Mouse (Mus musculus): ENCODE measurements around the gene Sass6. TPM values are rescaled to one million over a fixed set of nuclear protein-coding genes. Genes with fewer than 3 reads are reported as not detected.
"Not testable (repeated sequence)": the region's sequence is repeated elsewhere in the genome, so short reads cannot be mapped to it uniquely, and the experiment has no call there.

Sass6 gene
- polyA plus RNA-seq, 1 experiment from 2014 or later = 13.1 TPM

DNA sequence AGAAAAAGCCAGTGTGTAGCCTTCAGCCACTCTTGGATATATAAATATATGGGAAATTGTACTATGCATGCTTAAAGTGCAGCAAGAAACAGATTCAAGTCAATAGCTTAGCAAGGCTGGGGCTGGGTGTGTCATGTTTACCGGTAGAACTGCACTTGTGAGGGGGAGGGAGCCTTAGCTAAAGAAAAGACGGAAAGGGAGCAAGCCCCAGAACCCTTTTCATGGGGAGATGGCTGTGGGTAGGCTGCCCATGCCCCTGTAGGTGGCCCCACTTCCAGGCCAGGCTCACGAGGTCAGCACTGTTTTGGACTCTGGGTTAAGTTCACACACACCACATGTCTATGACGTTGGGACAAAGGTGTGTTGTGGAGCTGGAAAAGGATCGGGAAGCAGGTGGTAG, 41.0 kb downstream of the Sass6 start:
- peaks cover 89% of the 10 kb centered on the region for H3K36me3 ChIP-seq
- H3K9me3 ChIP-seq = no peaks in the 10 kb centered on the region
- H3K4me1 ChIP-seq (replicated peaks) = no peaks in the 10 kb centered on the region
- no peaks in the 10 kb centered on the region for H3K27me3 ChIP-seq
- H3K4me2 ChIP-seq = no peak overlapping the region
- ATAC-seq (ENCODE audit: low FRiP score, low read depth) = no peak
- H3K4me3 ChIP-seq = no peak overlapping the region
- H3K9ac ChIP-seq = no peak overlapping the region
- no peak overlapping the region for H3K27ac ChIP-seq (replicated peaks)
- WGBS = 68% methylated on average over 5 of the region's 5 CpGs

DNA sequence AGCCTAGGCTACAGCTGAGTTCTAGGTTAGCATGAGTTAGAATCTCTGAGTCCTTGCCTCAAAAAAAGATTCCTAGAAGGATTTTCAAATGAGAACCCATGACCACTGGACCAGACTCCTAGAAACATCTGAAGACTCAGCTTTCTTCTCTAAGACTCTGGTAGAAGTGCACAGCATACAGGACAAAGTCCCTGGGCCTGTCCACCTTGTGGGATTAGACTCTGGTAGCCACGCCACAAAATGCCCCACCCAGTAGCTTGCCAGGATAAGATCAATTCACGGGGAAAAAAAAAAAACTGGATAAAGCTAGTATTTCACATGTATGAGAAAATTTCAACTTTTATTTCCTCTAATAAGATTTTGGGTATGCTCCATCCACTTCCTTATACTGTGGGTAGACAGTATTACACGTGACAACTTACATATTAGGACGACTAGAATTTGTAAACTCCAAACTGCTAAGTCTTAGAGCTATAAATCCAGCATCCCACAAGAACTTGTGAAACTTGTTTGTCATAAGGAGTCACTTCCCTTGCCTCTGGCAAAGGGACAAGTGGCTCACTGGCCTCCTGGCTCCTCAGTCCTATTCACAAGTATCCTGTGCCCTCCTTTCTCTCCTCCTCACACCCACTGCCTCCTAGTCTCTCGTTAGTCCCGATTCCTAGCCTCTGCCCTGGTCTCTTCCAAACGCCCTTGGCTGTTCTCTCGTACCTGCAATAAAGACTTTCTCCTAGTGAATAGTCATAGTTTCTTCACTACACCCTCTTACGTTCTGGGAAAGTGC, 43.1 kb downstream of the Sass6 start:
- WGBS = 91% methylated on average over 9 of the region's 9 CpGs
- Histone ChIP-seq H3K9me3 (no peaks in the 10 kb centered on the region), H3K9ac (no peak overlapping the region), H3K4me1 (replicated peaks) (no peaks in the 10 kb centered on the region), H3K36me3 (peaks cover 90% of the 10 kb centered on the region), H3K27me3 (no peaks in the 10 kb centered on the region), H3K27ac (replicated peaks) (no peak overlapping the region), H3K4me2 (no peak overlapping the region), H3K4me3 (no peak overlapping the region)
- no peak for ATAC-seq (ENCODE audit: low FRiP score, low read depth)

DNA sequence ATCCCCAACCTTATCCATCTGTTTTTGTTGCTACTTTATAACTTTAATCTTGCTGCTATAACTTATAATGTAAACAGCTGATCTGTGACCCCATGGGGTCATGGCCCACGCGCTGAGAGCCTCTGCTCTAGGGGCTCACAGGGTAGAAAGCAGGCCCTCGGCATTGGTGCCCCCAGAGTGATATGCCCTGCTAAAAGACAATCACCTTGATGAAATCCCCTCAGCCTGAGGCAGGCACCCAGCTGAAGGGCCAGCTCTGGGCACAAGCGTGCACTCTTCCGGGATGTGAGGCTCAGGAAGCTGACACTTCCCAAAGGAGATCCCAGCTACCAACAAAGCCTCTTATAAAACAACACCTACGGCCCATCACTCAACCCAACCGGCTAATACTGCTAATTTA, 43.8 kb downstream of the Sass6 start:
- Histone ChIP-seq H3K27me3 (no peaks in the 10 kb centered on the region), H3K9ac (no peak overlapping the region), H3K9me3 (no peaks in the 10 kb centered on the region), H3K4me3 (no peak overlapping the region), H3K4me1 (replicated peaks) (no peaks in the 10 kb centered on the region), H3K36me3 (peaks cover 90% of the 10 kb centered on the region), H3K4me2 (no peak overlapping the region), H3K27ac (replicated peaks) (no peak overlapping the region)
- ATAC-seq (ENCODE audit: low FRiP score, low read depth) = no peak
- WGBS = 88% methylated on average over 7 of the region's 7 CpGs

DNA sequence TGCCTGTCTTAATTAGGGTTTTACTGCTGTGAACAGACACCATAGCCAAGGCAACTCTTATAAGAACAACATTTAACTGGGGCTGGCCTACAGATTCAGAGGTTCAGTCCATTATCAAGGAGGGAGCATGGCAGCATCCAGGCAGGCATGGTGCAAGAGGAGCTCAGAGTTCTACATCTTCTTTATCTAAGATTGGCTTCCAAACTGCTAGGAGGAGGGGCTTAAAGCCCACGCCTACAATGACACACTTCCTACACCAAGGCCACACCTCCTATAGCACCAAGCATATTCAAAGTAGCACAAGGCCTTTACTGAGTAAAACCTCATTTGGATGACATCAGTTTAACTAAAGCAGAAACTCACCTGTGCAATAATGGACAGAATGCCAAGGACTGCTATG, 45.2 kb downstream of the Sass6 start:
- no peak for ATAC-seq (ENCODE audit: low FRiP score, low read depth)
- WGBS = 87% methylated on average over 1 of the region's 1 CpGs
- H3K27me3 ChIP-seq = no peaks in the 10 kb centered on the region
- no peak overlapping the region for H3K4me2 ChIP-seq
- no peak overlapping the region for H3K27ac ChIP-seq (replicated peaks)
- H3K36me3 ChIP-seq = peaks cover 84% of the 10 kb centered on the region
- no peaks in the 10 kb centered on the region for H3K4me1 ChIP-seq (replicated peaks)
- no peaks in the 10 kb centered on the region for H3K9me3 ChIP-seq
- H3K9ac ChIP-seq = no peak overlapping the region
- no peak overlapping the region for H3K4me3 ChIP-seq

DNA sequence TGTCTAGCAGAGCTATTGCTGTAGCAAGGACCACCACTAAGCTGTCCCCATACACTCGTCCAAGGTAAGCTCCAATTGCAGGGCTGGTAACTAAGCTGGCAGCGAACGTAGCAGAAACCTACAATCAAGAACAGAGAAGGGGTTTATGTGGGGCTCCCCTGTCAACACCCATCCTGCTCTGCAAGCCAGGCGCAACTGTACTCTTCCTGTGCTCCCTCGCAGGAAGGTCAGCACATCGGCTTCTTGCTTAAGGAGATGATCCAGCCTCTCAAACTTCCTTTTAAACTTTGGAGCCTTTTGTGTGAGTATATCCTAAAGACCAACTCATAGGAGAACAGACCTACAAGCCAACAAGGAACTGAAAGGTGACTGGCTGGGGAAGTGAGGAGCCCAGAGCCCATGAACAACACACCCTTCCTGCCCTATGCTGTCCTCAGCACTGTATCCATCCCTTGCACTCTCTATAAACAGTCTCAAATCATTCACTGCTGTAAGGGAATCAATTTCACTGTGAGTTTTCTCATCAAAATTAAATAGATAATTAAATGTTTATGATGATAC, 47.1 kb downstream of the Sass6 start:
- no peak overlapping the region for H3K9ac ChIP-seq
- H3K4me1 ChIP-seq (replicated peaks) = no peaks in the 10 kb centered on the region
- no peak overlapping the region for H3K4me2 ChIP-seq
- 95% methylated on average over 6 of the region's 6 CpGs for WGBS
- H3K4me3 ChIP-seq = no peak overlapping the region
- no peaks in the 10 kb centered on the region for H3K9me3 ChIP-seq
- no peaks in the 10 kb centered on the region for H3K27me3 ChIP-seq
- H3K27ac ChIP-seq (replicated peaks) = no peak overlapping the region
- no peak for ATAC-seq (ENCODE audit: low FRiP score, low read depth)
- H3K36me3 ChIP-seq = peaks cover 84% of the 10 kb centered on the region

DNA sequence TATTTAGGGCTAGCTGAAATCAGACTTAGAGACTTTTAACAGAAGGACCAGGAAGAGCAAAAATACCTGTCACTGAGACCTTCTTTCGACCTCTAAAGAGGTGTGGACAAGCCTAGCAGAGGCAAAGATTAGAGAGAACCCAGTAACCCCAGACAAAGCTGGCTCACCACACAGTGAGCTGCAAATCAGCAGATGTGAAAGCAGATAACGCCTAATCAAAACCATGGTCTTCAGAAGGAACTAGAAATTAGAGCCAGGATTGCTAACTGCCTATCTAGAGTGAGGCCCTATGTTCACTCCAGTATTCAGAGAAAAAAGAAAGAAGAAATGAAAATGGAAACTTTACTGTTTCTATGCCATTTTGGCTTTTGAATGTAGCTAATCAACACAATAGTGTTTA, 47.6 kb downstream of the Sass6 start:
- H3K4me3 ChIP-seq = no peak overlapping the region
- H3K9me3 ChIP-seq = no peaks in the 10 kb centered on the region
- H3K27me3 ChIP-seq = no peaks in the 10 kb centered on the region
- no peaks in the 10 kb centered on the region for H3K4me1 ChIP-seq (replicated peaks)
- no peak overlapping the region for H3K27ac ChIP-seq (replicated peaks)
- H3K9ac ChIP-seq = no peak overlapping the region
- peaks cover 80% of the 10 kb centered on the region for H3K36me3 ChIP-seq
- no peak overlapping the region for H3K4me2 ChIP-seq
- WGBS = 88% methylated on average over 2 of the region's 2 CpGs
- ATAC-seq (ENCODE audit: low FRiP score, low read depth) = no peak

DNA sequence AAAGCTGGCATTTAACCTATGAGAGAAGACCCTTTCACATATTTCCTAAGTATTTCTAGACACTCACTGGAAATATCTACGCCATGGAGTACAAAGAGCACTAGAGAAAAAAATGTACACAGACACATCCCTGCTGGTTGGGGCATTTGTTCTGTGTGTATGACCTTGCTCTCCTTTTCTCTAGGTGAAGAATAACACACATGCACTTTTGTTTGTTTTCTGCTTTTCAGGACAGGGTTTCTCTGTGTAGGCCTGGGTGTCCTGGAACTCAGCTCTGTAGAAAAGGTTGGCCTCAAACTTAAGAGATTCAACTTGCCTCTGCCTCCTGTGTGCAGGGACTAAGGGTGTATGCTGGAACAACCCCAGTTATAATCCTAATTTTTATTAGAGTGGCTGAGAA, 51.6 kb downstream of the Sass6 start:
- ATAC-seq (ENCODE audit: low FRiP score, low read depth) = no peak
- Histone ChIP-seq H3K27ac (replicated peaks) (no peak overlapping the region), H3K27me3 (no peaks in the 10 kb centered on the region), H3K36me3 (peaks cover 48% of the 10 kb centered on the region), H3K9ac (no peak overlapping the region), H3K4me1 (replicated peaks) (no peaks in the 10 kb centered on the region), H3K4me3 (no peak overlapping the region), H3K4me2 (no peak overlapping the region), H3K9me3 (no peaks in the 10 kb centered on the region)
- WGBS = 92% methylated on average over 1 of the region's 1 CpGs

DNA sequence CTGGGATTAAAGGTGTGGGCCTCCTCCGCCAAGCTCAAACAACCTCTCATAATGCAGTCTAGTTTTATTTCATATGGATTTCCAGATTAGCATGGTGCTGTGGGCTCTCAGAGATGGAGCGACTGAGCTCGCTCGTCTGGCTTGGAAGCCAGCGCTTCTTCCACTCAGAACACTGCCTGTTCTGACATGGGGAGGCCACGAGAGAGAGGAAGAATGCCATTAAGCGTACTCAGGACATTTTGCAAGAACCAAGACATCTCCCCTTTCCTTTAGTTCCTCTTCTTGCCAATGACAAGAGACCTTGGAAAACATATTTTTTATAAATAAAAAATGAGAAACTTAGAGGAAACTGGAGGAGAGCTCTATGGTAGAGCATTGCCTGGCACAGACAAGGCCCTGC, 54.0 kb downstream of the Sass6 start:
- 95% methylated on average over 7 of the region's 7 CpGs for WGBS
- no peak for ATAC-seq (ENCODE audit: low FRiP score, low read depth)
- no peaks in the 10 kb centered on the region for H3K9me3 ChIP-seq
- no peak overlapping the region for H3K9ac ChIP-seq
- peaks cover 13% of the 10 kb centered on the region; the same call in 1 of the 2 replicates for H3K4me1 ChIP-seq (replicated peaks)
- H3K27me3 ChIP-seq = no peaks in the 10 kb centered on the region
- H3K4me2 ChIP-seq = no peak overlapping the region
- no peak overlapping the region for H3K4me3 ChIP-seq
- peaks cover 29% of the 10 kb centered on the region for H3K36me3 ChIP-seq
- no peak overlapping the region for H3K27ac ChIP-seq (replicated peaks)

DNA sequence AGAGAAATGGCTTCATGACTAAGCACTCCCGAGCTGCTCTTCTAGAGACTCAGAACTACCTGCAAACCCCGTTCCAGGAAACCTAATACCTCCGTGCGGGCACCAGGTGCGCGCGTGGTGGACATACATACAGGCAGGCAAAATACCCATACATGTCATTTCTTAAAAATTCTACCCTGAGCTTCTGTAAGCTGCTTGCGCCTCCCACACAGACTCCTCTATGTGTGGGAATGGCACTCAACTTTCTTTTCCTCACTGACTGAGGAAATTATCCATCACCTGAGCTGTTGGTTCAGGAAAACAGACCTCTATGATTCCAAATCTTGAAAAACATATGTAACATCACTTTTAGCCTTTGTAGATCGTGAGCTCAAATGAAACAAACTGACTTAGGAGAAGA, 55.9 kb downstream of the Sass6 start:
- no peak for ATAC-seq (ENCODE audit: low FRiP score, low read depth)

DNA sequence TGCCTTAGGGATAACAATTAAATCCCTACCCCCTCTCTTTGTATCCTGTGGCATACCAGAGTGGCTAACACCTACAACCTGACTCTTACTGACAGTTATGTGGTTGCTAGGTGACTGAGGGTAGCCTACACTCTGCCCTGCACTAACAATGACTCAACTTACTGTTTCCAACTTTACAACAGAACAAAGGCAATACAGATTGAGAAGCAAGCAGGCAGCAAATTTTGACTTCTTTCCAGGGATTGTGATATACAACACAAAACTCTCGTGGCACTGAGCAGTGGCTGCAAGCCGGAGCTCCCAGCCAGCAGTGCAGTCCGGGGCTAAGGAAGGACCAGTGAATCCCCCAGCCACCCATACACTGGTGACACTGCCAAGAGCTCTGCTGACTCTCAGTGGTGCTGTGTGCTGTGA, 57.3 kb downstream of the Sass6 start:
- peaks cover 19% of the 10 kb centered on the region; the same call in 1 of the 2 replicates for H3K4me1 ChIP-seq (replicated peaks)
- no peak overlapping the region for H3K9ac ChIP-seq
- no peak overlapping the region for H3K4me2 ChIP-seq
- no peaks in the 10 kb centered on the region for H3K9me3 ChIP-seq
- H3K36me3 ChIP-seq = peaks cover 5% of the 10 kb centered on the region
- no peak overlapping the region for H3K4me3 ChIP-seq
- ATAC-seq (ENCODE audit: low FRiP score, low read depth) = no peak
- no peaks in the 10 kb centered on the region for H3K27me3 ChIP-seq
- no peak overlapping the region for H3K27ac ChIP-seq (replicated peaks)
- 49% methylated on average over 3 of the region's 3 CpGs for WGBS

More for the DNA sequence above, 55.9 kb downstream of the Sass6 start:
- 97% methylated on average over 9 of the region's 9 CpGs for WGBS
- Histone ChIP-seq H3K4me2 (no peak overlapping the region), H3K4me3 (no peak overlapping the region), H3K4me1 (replicated peaks) (peaks cover 13% of the 10 kb centered on the region; the same call in 1 of the 2 replicates), H3K9ac (no peak overlapping the region), H3K36me3 (peaks cover 16% of the 10 kb centered on the region), H3K27me3 (no peaks in the 10 kb centered on the region), H3K27ac (replicated peaks) (no peak overlapping the region), H3K9me3 (no peaks in the 10 kb centered on the region)

DNA sequence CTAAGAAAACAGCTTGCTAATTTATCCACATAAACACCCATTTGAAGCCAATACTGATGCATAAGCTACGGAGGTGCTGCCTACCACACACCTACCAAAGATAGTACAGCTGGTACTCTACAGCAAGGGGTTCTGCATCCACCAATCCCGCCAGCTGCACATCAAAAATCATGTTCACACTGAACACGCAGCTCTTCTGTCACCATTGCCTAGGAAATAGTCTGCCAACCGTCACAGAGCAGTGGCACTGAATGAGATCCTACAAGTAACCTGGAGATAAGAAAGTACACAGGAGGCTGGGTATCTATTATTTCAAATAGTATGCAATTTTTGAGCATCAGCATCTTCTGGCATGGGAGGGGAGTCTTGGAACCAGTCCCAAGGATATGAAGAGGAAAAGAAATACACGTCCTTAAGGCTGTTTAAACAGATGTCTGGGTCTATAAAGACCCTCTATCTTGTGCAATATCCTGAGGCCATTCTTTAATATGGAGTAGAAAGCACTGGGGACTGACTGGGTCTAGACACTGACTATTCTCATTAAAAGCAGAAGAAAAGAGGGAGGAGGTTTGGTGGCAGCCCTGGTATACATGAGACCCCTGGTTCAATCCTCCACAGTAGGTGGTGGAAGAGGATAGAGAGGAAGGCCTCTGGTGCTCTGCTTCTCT, 58.6 kb downstream of the Sass6 start:
- WGBS = 69% methylated on average over 5 of the region's 5 CpGs
- no peak for ATAC-seq (ENCODE audit: low FRiP score, low read depth)

DNA sequence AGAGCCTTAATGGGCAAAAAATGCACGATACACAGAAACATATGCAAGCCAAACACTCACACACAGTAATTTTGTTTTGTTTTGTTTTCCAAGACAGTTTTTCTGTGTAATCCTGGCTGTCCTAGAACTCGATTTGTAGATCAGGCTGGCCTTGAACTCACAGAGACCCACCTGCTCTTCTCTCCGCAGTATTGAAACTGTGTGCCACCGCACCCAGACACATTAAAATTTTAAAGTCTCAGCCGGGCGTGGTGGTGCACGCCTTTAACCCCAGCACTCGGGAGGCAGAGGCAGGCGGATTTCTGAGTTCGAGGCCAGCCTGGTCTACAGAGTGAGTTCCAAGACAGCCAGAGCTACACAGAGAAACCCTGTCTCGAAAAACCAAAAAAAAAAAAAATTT, 59.3 kb downstream of the Sass6 start:
- peaks cover 30% of the 10 kb centered on the region for H3K4me1 ChIP-seq (replicated peaks)
- H3K27ac ChIP-seq (replicated peaks); ATAC-seq (ENCODE audit: low FRiP score, low read depth); H3K4me3 ChIP-seq; H3K27me3 ChIP-seq; H3K36me3 ChIP-seq; H3K4me2 ChIP-seq; H3K9me3 ChIP-seq; H3K9ac ChIP-seq: not testable (repeated sequence)
- WGBS = 95% methylated on average over 11 of the region's 11 CpGs

More for the DNA sequence above, 58.6 kb downstream of the Sass6 start:
- no peak overlapping the region for H3K9ac ChIP-seq
- H3K4me2 ChIP-seq = no peak overlapping the region
- H3K27ac ChIP-seq (replicated peaks) = no peak overlapping the region
- H3K4me1 ChIP-seq (replicated peaks) = peaks cover 27% of the 10 kb centered on the region
- peaks cover 4% of the 10 kb centered on the region; the same call in 1 of the 2 replicates for H3K36me3 ChIP-seq
- H3K9me3 ChIP-seq = no peaks in the 10 kb centered on the region
- no peak overlapping the region for H3K4me3 ChIP-seq
- no peaks in the 10 kb centered on the region for H3K27me3 ChIP-seq

Measured in hindbrain, embryonic 15.5 days (tissue).